Mouse (Mus musculus): ENCODE data around the gene Gm20918. TPM values are rescaled to one million over a fixed set of nuclear protein-coding genes. Genes with fewer than 3 reads are reported as not detected.
"Not testable (repeated sequence)": the region's sequence is repeated elsewhere in the genome, so short reads cannot be mapped to it uniquely, and the experiment has no call there.

Gm20918 gene
- not detected in 2 replicates for polyA plus RNA-seq (2012; rRNA removed)

DNA sequence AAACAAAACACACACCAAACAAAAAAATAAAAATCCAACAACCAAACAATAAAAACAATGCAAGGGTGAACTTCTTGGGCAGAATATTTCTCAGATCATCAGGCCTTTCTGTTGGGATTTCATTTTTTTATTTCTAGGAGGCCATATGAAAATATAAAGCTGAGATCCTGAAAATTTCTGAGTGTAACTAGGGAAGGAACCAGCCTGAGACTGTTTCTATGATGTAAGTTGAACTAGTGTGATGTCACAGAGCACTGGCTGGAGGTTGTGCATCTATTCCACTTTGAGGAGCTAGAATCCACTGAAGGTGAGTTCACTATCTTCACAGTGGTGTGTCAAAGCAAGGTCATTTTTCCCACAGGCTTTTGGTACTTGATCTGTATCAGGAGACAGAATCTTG, at the start of gene Gm20918:
Gene Gm20918, plus strand, starts transcription at position 301 of the 400 bp plus-strand sequence.
- H3K36me3 ChIP-seq (ENCODE audit: control insufficient read depth, insufficient read depth, low read length); H3K27ac ChIP-seq (ENCODE audit: insufficient read depth, low read length); H3K27me3 ChIP-seq (ENCODE audit: control insufficient read depth, insufficient read depth, low read length); H3K4me3 ChIP-seq (ENCODE audit: extremely low read depth, insufficient read depth, insufficient read length); H3K4me1 ChIP-seq (ENCODE audit: control insufficient read depth, insufficient read depth, insufficient read length); DNase-seq (ENCODE audit: low read depth in 1 of 2, low spot score in 2 of 2): not testable (repeated sequence)

Other genes starting within 250 kb of the Gm20918 start
- not detected in 2 replicates for gene Gm21820, start 205.5 kb downstream of the Gm20918 start, polyA plus RNA-seq (2012; rRNA removed)

All from spleen, adult 2 months (tissue).